Mouse (Mus musculus): Measurements from ENCODE around the gene Fga.

- TF ChIP-seq ELF1 (IDR thresholded peaks at IDR 0.05; ENCODE audit: low read depth, low read length) (no peak), MAFK (IDR thresholded peaks at IDR 0.05; ENCODE audit: borderline replicate concordance, low read depth, low read length) (no peak), POLR2A (IDR thresholded peaks at IDR 0.05; ENCODE audit: control insufficient read depth in 1 of 2, insufficient read depth in 1 of 2, low read depth in 1 of 2, low read length in 2 of 2, poor library complexity in 1 of 2) (no peak), E2F4 (IDR thresholded peaks at IDR 0.05; ENCODE audit: borderline replicate concordance, low read depth, low read length) (no peak), CTCF (IDR thresholded peaks at IDR 0.05 in 2 of 3, conservative IDR thresholded peaks at IDR 0.05 in 1 of 3; ENCODE audit: control insufficient read depth in 1 of 3, insufficient read depth in 1 of 3, low read depth in 2 of 3, low read length in 3 of 3, poor library complexity in 1 of 3, severe bottlenecking in 1 of 3) (no peak), USF1 (IDR thresholded peaks at IDR 0.05; ENCODE audit: low read depth, low read length) (no peak), TCF12 (IDR thresholded peaks at IDR 0.05; ENCODE audit: low read depth, low read length) (no peak), MAX (IDR thresholded peaks at IDR 0.05; ENCODE audit: low read length) (no peak), GABPA (IDR thresholded peaks at IDR 0.05; ENCODE audit: low read depth, low read length) (no peak), RCOR1 (IDR thresholded peaks at IDR 0.05; ENCODE audit: low read depth, low read length) (no peak), EP300 (IDR thresholded peaks at IDR 0.05; ENCODE audit: low read depth in 1 of 2, low read length in 2 of 2) (no peak), NELFE (IDR thresholded peaks at IDR 0.05; ENCODE audit: low read depth, low read length) (no peak), TBP (IDR thresholded peaks at IDR 0.05; ENCODE audit: low read depth, low read length) (no peak)
These were observed 32.9 kb upstream of the Fga start for GRCm38 (mm10) chr3:82992956-82993355.

Data from MEL (cell line).